Mouse (Mus musculus) G1E (cell line): ENCODE data around the gene Hnrnpr.

Experiments used
- CTCF ChIP-seq: IDR thresholded peaks from 2 replicates; pipeline ENCODE4 v1.5.1; 2012; ENCODE audit warnings: low read depth, low read length, inconsistent platforms, mixed read lengths
- GATA1 ChIP-seq: IDR thresholded peaks from 2 replicates; pipeline ENCODE4 v1.6.1; 2012; ENCODE audit warnings: borderline replicate concordance, low read length, inconsistent platforms, mixed read lengths
- POLR2AphosphoS5 ChIP-seq: IDR thresholded peaks from 2 replicates; pipeline ENCODE4 v1.6.1; 2012; ENCODE audit warnings: low read depth, low read length, inconsistent platforms; ENCODE audit not compliant: insufficient replicate concordance
- TAL1 ChIP-seq: conservative IDR thresholded peaks from 2 replicates; pipeline ENCODE4 v1.6.1; 2012; ENCODE audit warnings: low read depth, low read length, inconsistent platforms, mixed read lengths

- no peak for TF ChIP-seq TAL1
- no peak for TF ChIP-seq CTCF
- no peak for TF ChIP-seq POLR2AphosphoS5
- no peak for TF ChIP-seq GATA1
Measured at GRCm38 (mm10) chr4:136357026-136357425, 46.3 kb downstream of the Hnrnpr start.
